Mouse (Mus musculus): ENCODE data around the gene Sort1. TPM values are rescaled to one million over a fixed set of nuclear protein-coding genes. Genes with fewer than 3 reads are reported as not detected.

The Sort1 gene
- total RNA-seq, 2 experiments from 2014 or later: 176 to 177 TPM

- intact Hi-C loops (cut with DNase I): no loop called here
These were observed 37.8 kb downstream of the Sort1 start for GRCm38 (mm10) chr3:108321671-108322070.

GRCm38 (mm10) chr3:108322136-108322535, 38.3 kb downstream of the Sort1 start:
- intact Hi-C loops (cut with DNase I): no loop called here
- no peak for DNase-seq (ENCODE audit: extremely low spot score in 1 of 2, low spot score in 2 of 2)

More at GRCm38 (mm10) chr3:108321671-108322070, 37.8 kb downstream of the Sort1 start:
- DNase-seq (ENCODE audit: extremely low spot score in 1 of 2, low spot score in 2 of 2): no peak

- intact Hi-C loops (cut with DNase I): no loop called here
- DNase-seq (ENCODE audit: extremely low spot score in 1 of 2, low spot score in 2 of 2): no peak
These were observed 39.1 kb downstream of the Sort1 start for GRCm38 (mm10) chr3:108322962-108323361.

- no peak for DNase-seq (ENCODE audit: extremely low spot score in 1 of 2, low spot score in 2 of 2)
- intact Hi-C loops (cut with DNase I): loop anchor here (5.0 kb wide), 1 partner anchor 38 kb away; no protein-coding TSS in a partner anchor
These were observed 41.0 kb downstream of the Sort1 start for GRCm38 (mm10) chr3:108324837-108325236.

- no peak for DNase-seq (ENCODE audit: extremely low spot score in 1 of 2, low spot score in 2 of 2)
- intact Hi-C loops (cut with DNase I): loop anchor here (5.0 kb wide), 1 partner anchor 38 kb away; no protein-coding TSS in a partner anchor
These were observed 41.6 kb downstream of the Sort1 start for GRCm38 (mm10) chr3:108325521-108325920.

GRCm38 (mm10) chr3:108327275-108327674, 43.4 kb downstream of the Sort1 start:
- no peak for DNase-seq (ENCODE audit: extremely low spot score in 1 of 2, low spot score in 2 of 2)
- intact Hi-C loops (cut with DNase I): loop anchor here (5.0 kb wide), 1 partner anchor 40 kb away; no protein-coding TSS in a partner anchor

GRCm38 (mm10) chr3:108327916-108328315, 44.0 kb downstream of the Sort1 start:
- intact Hi-C loops (cut with DNase I): loop anchor here (5.0 kb wide), 1 partner anchor 41 kb away; no protein-coding TSS in a partner anchor
- DNase-seq (ENCODE audit: extremely low spot score in 1 of 2, low spot score in 2 of 2): no peak

GRCm38 (mm10) chr3:108328441-108328841, 44.6 kb downstream of the Sort1 start:
- DNase-seq (ENCODE audit: extremely low spot score in 1 of 2, low spot score in 2 of 2): peak; percentile 45 to 76
- intact Hi-C loops (cut with DNase I): loop anchor here (5.0 kb wide), 1 partner anchor 41 kb away; no protein-coding TSS in a partner anchor

- intact Hi-C loops (cut with DNase I): no loop called here
- no peak for DNase-seq (ENCODE audit: extremely low spot score in 1 of 2, low spot score in 2 of 2)
These were observed 46.9 kb downstream of the Sort1 start for GRCm38 (mm10) chr3:108330812-108331211.

GRCm38 (mm10) chr3:108336878-108337277, 53.0 kb downstream of the Sort1 start:
- intact Hi-C loops (cut with DNase I): no loop called here
- no peak for DNase-seq (ENCODE audit: extremely low spot score in 1 of 2, low spot score in 2 of 2)

GRCm38 (mm10) chr3:108341040-108341439, 57.2 kb downstream of the Sort1 start:
- intact Hi-C loops (cut with DNase I): no loop called here
- DNase-seq (ENCODE audit: extremely low spot score in 1 of 2, low spot score in 2 of 2): no peak

GRCm38 (mm10) chr3:108342185-108342584, 58.3 kb downstream of the Sort1 start:
- intact Hi-C loops (cut with DNase I): no loop called here
- no peak for DNase-seq (ENCODE audit: extremely low spot score in 1 of 2, low spot score in 2 of 2)

GRCm38 (mm10) chr3:108345855-108346254, 62.0 kb downstream of the Sort1 start:
- intact Hi-C loops (cut with DNase I): no loop called here
- no peak for DNase-seq (ENCODE audit: extremely low spot score in 1 of 2, low spot score in 2 of 2)

GRCm38 (mm10) chr3:108348376-108348775, 64.5 kb downstream of the Sort1 start:
- intact Hi-C loops (cut with DNase I): no loop called here
- no peak for DNase-seq (ENCODE audit: extremely low spot score in 1 of 2, low spot score in 2 of 2)

- DNase-seq (ENCODE audit: extremely low spot score in 1 of 2, low spot score in 2 of 2): no peak
These were observed 71.4 kb downstream of the Sort1 start for GRCm38 (mm10) chr3:108355245-108355644.

GRCm38 (mm10) chr3:108357051-108357450, 73.2 kb downstream of the Sort1 start:
- intact Hi-C loops (cut with DNase I): no loop called here
- DNase-seq (ENCODE audit: extremely low spot score in 1 of 2, low spot score in 2 of 2): no peak

More at GRCm38 (mm10) chr3:108355245-108355644, 71.4 kb downstream of the Sort1 start:
- intact Hi-C loops (cut with DNase I): no loop called here

GRCm38 (mm10) chr3:108358445-108358844, 74.6 kb downstream of the Sort1 start:
- intact Hi-C loops (cut with DNase I): no loop called here
- peak in 1 of 2 experiments; percentile 40 for DNase-seq (ENCODE audit: extremely low spot score in 1 of 2, low spot score in 2 of 2)

- intact Hi-C loops (cut with DNase I): no loop called here
- no peak for DNase-seq (ENCODE audit: extremely low spot score in 1 of 2, low spot score in 2 of 2)
These were observed 77.0 kb downstream of the Sort1 start for GRCm38 (mm10) chr3:108360894-108361293.

- no peak for DNase-seq (ENCODE audit: extremely low spot score in 1 of 2, low spot score in 2 of 2)
- intact Hi-C loops (cut with DNase I): no loop called here
These were observed 79.7 kb downstream of the Sort1 start for GRCm38 (mm10) chr3:108363626-108364025.

GRCm38 (mm10) chr3:108364270-108364995, 80.6 kb downstream of the Sort1 start, which contains the start of gene Mybphl:
Mybphl (plus strand) TSS chr3:108364911.
- intact Hi-C loops (cut with DNase I): no loop called here
- no peak for DNase-seq (ENCODE audit: extremely low spot score in 1 of 2, low spot score in 2 of 2)

All from left cerebral cortex, postnatal 10 days (tissue).